Mouse (Mus musculus) ES-E14 (cell line): ENCODE data around the gene Hmgn3. TPM values are rescaled to one million over a fixed set of nuclear protein-coding genes. Genes with fewer than 3 reads are reported as not detected.
"Not testable (repeated sequence)": the region's sequence is repeated elsewhere in the genome, so short reads cannot be mapped to it uniquely, and the experiment has no call there.

Experiments
- DNase-seq: peaks from one replicate; pipeline ENCODE4 v3.0.0-alpha.2; 2013; ENCODE audit warnings: low read depth, low spot score
- H3K27ac ChIP-seq: 2 replicates; pipeline ENCODE4 v1.5.1; 2012; ENCODE audit warnings: low read depth, mild to moderate bottlenecking, low read length, moderate library complexity, mixed read lengths; ENCODE audit not compliant: poor library complexity, insufficient read depth, severe bottlenecking
- H3K36me3 ChIP-seq: 2 replicates; pipeline ENCODE4 v1.6.1; 2012; ENCODE audit warnings: mild to moderate bottlenecking, low read length, moderate library complexity, mixed read lengths; ENCODE audit not compliant: control insufficient read depth, poor library complexity, insufficient read depth, severe bottlenecking
- H3K4me1 ChIP-seq, 2 experiments: fragments of 150-350 bp in 1 of 2; sonication (generic) in 1 of 2; 2 replicates each; pipeline ENCODE4 v1.6.1; 2012; ENCODE audit warnings: low read length in 2 of 2, mild to moderate bottlenecking in 1 of 2, mixed read lengths in 1 of 2; ENCODE audit not compliant: control insufficient read depth in 2 of 2, insufficient read depth in 2 of 2, poor library complexity in 1 of 2
- H3K4me3 ChIP-seq, 2 experiments: fragments of 150-350 bp in 1 of 2; sonication (generic) in 1 of 2; 2 replicates each; pipeline ENCODE4 v1.5.1; 2012; ENCODE audit warnings: low read length in 2 of 2, low read depth in 1 of 2, mild to moderate bottlenecking in 1 of 2, mixed read lengths in 1 of 2; ENCODE audit not compliant: insufficient read depth in 1 of 2, poor library complexity in 1 of 2, severe bottlenecking in 1 of 2
- H3K9ac ChIP-seq: 2 replicates; pipeline ENCODE4 v1.6.1; 2012; ENCODE audit warnings: low read depth, mild to moderate bottlenecking, low read length, mixed read lengths; ENCODE audit not compliant: poor library complexity, insufficient read depth, severe bottlenecking
- H3K9me3 ChIP-seq: fragments of 150-350 bp; sonication (generic); 2 replicates; pipeline ENCODE4 v1.6.1; 2012; ENCODE audit warnings: low read depth, mild to moderate bottlenecking, low read length; ENCODE audit not compliant: control insufficient read depth, insufficient read depth
- CHD2 ChIP-seq: IDR thresholded peaks from 2 replicates; pipeline ENCODE4 v1.6.1; 2014; ENCODE audit warnings: mild to moderate bottlenecking, low read depth, low read length, inconsistent platforms
- HCFC1 ChIP-seq: IDR thresholded peaks from 2 replicates; pipeline ENCODE4 v1.6.1; 2012; ENCODE audit warnings: low read length, inconsistent platforms, borderline replicate concordance; ENCODE audit not compliant: insufficient read depth
- MAFK ChIP-seq: IDR thresholded peaks from 2 replicates; pipeline ENCODE4 v1.6.1; 2014; ENCODE audit warnings: mild to moderate bottlenecking, low read depth, low read length, inconsistent platforms; ENCODE audit not compliant: insufficient read depth
- ZC3H11A ChIP-seq: IDR thresholded peaks from 2 replicates; pipeline ENCODE4 v1.6.1; 2012; ENCODE audit warnings: low read depth, mild to moderate bottlenecking, inconsistent platforms, low read length, borderline replicate concordance
- ZNF384 ChIP-seq: IDR thresholded peaks from 2 replicates; pipeline ENCODE4 v1.6.1; 2012; ENCODE audit warnings: low read depth, low read length, inconsistent platforms
- in situ Hi-C, 2 experiments: fragments of 600-800 bp; cut with MboI; formaldehyde crosslinking; loops; one replicate each; pipeline ENCODE4 v1.15.1; 2025; ENCODE audit warnings: low sequenced_read_pairs in 2 of 2, inconsistent platforms in 1 of 2; ENCODE audit not compliant: unreplicated experiment in 2 of 2
- total RNA-seq: library from RNA; depleted of rRNA; stranded (reverse); fragments of 300-350 nt; gene quantifications from 2 replicates; pipeline ENCODE4 v1.2.3, GENCODE M21; 2012

Hmgn3 gene
- total RNA-seq, 1 experiment: 9.2 TPM

DNA sequence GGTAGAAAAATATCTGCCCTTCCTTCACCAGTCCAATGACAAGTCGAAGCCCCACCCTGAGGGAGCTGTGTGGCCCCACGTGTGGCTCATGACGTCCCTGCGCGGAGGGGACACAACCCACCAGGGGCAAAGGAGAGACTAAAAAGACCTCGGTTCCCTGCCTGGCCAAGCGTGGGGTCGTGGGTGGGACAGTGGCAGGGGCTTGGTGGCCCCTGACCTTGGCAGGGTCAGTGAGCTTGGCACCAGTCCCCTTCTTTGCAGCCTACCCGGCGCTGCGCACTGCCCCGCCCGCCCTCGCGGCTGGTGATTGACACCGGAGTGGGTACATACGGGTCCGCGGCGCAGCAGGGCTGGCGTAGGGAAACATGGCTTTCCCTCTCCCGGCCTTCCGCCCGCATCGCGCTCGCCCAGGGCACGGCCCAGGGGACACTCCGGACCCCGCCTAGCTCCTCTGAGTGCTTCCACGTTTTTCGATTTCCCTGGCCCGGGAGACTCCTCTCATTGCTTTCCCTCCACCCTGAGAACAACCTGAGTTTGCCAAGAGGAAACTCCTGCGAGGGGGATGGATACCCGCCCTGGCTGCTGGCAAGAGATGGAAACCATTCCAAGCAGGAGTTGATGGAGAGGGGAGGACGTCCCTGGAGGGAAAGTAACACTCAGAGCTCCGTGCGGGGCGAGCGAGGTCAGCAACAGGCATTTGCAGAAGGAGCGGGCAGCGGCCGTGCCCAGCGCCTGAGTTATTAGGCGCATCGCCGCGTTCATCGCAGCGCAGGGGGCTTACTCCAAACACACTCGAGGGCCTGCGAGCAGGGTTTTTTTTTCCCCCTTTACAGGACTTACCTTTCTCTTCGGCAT is 667 bp downstream of the Hmgn3 start:
- Histone ChIP-seq H3K36me3 (no peaks in the 10 kb centered on the region), H3K9me3 (no peaks in the 10 kb centered on the region), H3K4me1 (0 out of 4 replicates have a peak, but pooled peaks cover 0 to 3% of the 10 kb centered on the region in 2 experiments), H3K4me3 (peak overlapping the region; percentile 53 to 55), H3K9ac (peak overlapping the region; percentile 29), H3K27ac (no peak overlapping the region)
- in situ Hi-C loops: no loop called here
- no peak for TF ChIP-seq ZNF384
- no peak for TF ChIP-seq HCFC1
- no peak for TF ChIP-seq ZC3H11A
- TF ChIP-seq MAFK: no peak
- no peak for TF ChIP-seq CHD2
- peak; percentile 24 for DNase-seq

- no peak overlapping the region for H3K27ac ChIP-seq
- no peak for DNase-seq
- no peak for TF ChIP-seq ZC3H11A
- no peak for TF ChIP-seq HCFC1
- TF ChIP-seq CHD2: no peak
- H3K4me3 ChIP-seq: no peak overlapping the region
- H3K36me3 ChIP-seq: no peaks in the 10 kb centered on the region
- H3K9me3 ChIP-seq: no peaks in the 10 kb centered on the region
- in situ Hi-C loops: no loop called here
- H3K4me1 ChIP-seq: peaks cover 0 to 3% of the 10 kb centered on the region in 2 experiments; a peak in 1 of 4 replicates
- no peak overlapping the region for H3K9ac ChIP-seq
Observed at GRCm38 (mm10) chr9:83129831-83130230, 16.7 kb downstream of the Hmgn3 start.

GRCm38 (mm10) chr9:83127840-83128239 is 18.6 kb downstream of the Hmgn3 start:
- no peaks in the 10 kb centered on the region for H3K36me3 ChIP-seq
- no peak overlapping the region for H3K9ac ChIP-seq
- H3K9me3 ChIP-seq: no peaks in the 10 kb centered on the region
- no peak overlapping the region for H3K4me3 ChIP-seq
- no peak overlapping the region for H3K27ac ChIP-seq
- TF ChIP-seq ZNF384: no peak
- TF ChIP-seq ZC3H11A: no peak
- no peak for TF ChIP-seq MAFK
- no peak for TF ChIP-seq HCFC1
- TF ChIP-seq CHD2: no peak
- in situ Hi-C loops: no loop called here
- no peak for DNase-seq
- peaks cover 0 to 3% of the 10 kb centered on the region in 2 experiments; a peak in 1 of 4 replicates for H3K4me1 ChIP-seq

GRCm38 (mm10) chr9:83126482-83126881 is 20.0 kb downstream of the Hmgn3 start:
- DNase-seq, H3K9me3 ChIP-seq, H3K27ac ChIP-seq, H3K9ac ChIP-seq, H3K4me1 ChIP-seq, H3K4me3 ChIP-seq, H3K36me3 ChIP-seq, in situ Hi-C loops: not testable (repeated sequence)

DNA sequence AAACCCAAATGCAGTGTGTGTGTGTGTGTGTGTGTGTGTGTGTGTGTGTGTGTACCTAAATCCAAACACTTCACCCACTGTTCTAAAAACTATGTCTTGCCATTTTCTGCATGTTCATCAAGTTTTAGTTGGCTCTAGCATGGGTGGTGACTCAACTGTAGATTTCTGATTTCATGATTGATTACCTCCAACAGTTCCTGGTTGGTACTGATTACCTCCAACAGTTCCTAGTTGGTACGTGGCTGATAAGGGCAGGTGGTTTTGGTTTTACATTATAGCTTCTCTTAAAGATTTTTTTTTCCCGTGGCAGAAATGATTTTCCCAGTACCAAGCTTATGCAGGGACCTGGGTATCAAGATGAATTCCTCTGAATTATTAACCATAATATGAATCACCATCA is 27.3 kb downstream of the Hmgn3 start:
- no peak for DNase-seq
- no peaks in the 10 kb centered on the region for H3K36me3 ChIP-seq
- no peaks in the 10 kb centered on the region for H3K4me1 ChIP-seq
- in situ Hi-C loops: no loop called here
- no peak overlapping the region for H3K4me3 ChIP-seq
- H3K9me3 ChIP-seq: no peaks in the 10 kb centered on the region
- TF ChIP-seq HCFC1 (no peak), CHD2 (no peak), MAFK (no peak), ZC3H11A (no peak), ZNF384 (no peak)
- no peak overlapping the region for H3K27ac ChIP-seq
- H3K9ac ChIP-seq: no peak overlapping the region
